Mouse (Mus musculus) frontal cortex, adult 2 months (tissue): ENCODE measurements at regions not wholly inside any gene's neighbourhood (a gene's known extent, or its start where the extent isn't known, plus 50 kb on each side); places are given as distances from the start of the nearest gene placed in this dataset.
A peak's percentile ranks its signal among the peaks of the same experiment; 100 is the strongest.

Experiments
- DNase-seq, 2 experiments: peaks; one replicate each; pipeline ENCODE4 v3.0.0; 2022; ENCODE audit warnings: low spot score in 1 of 2; ENCODE audit errors: extremely low spot score in 1 of 2

DNA sequence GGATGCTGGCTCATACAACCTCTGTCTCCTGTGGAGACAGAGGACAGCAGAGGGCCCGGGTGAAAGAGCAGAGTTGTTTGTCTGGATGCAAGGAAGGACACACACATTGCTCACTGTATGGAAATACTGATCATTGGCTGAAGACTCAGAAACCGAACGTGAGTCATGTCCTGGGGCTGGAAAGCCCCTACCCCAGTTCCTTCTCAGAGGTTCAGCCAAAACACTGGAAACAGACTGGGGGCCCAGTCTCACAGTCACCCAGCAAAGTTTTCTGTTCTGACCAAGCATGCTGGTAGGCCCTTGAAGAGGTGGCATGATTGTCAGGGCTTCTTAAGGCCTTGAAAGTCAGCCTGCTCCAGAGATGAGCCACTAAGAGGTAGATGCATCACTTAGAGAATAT is 360.8 kb upstream of the 3110018I06Rik start:
- DNase-seq: no peak

DNA sequence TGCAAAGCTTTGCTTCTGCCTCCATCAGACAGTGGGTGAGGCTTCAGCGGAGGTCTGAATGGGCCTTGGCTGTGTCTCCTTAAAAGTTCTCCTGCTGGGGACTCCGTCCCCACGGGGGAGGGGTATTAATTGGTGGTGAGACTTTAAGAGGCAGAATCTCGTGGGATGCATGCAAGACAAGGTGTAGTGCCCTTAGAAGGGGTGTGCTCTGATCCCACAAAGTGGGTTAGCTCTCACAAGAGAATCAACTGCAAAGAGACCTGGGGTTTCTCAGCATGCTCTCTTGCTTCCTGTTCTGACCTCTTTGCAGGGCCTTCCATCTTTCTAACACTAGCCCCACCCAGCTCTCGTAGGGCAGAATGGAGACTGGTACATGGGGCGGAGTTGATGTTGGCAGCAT is 359.2 kb upstream of the 3110018I06Rik start:
- no peak for DNase-seq

GRCm38 (mm10) chr12:107131351-107131750 is 357.1 kb upstream of the 3110018I06Rik start:
- no peak for DNase-seq

DNA sequence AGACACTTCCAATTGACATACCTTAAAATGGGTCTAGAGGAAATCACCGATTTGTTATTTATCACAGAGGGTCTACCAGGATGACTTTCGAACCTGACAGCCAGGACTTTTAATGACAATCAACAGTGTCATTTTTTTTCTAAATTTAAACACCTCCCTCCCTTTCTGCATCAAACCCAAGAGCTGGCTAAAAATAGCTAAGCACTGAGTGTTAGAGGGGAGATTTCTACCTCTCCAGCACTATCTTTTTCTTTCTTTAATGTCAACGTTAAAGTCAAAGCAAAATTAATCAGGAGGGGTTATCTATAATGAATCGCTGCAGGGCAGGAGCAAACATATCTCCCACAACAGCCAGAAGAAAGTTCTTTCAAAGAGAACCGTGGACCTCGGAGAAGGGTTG is 356.6 kb upstream of the 3110018I06Rik start:
- no peak for DNase-seq

DNA sequence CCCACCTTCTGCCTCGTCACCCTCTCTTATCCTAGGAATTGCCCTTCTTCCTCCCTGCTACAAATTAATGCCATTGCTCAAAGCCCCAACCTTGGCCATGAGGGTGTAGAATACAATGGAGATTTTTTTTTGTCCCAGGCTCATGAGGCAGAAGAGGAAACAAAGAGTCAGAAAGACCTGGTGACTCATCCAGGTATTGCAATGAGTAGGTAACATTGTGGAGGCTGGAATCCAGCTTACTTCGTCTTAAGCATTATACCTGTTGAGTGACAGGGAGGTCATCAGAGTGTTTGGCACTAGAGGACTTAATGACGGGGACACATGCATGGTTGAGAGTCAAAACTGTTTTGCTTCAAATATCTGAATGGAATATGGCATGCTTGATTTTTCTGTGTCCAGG is 355.9 kb upstream of the 3110018I06Rik start:
- DNase-seq: no peak

- DNase-seq: no peak
Observed at GRCm38 (mm10) chr12:107134353-107134752, 354.1 kb upstream of the 3110018I06Rik start.

- no peak for DNase-seq
Observed at GRCm38 (mm10) chr12:107138677-107139400, 349.6 kb upstream of the 3110018I06Rik start.

DNA sequence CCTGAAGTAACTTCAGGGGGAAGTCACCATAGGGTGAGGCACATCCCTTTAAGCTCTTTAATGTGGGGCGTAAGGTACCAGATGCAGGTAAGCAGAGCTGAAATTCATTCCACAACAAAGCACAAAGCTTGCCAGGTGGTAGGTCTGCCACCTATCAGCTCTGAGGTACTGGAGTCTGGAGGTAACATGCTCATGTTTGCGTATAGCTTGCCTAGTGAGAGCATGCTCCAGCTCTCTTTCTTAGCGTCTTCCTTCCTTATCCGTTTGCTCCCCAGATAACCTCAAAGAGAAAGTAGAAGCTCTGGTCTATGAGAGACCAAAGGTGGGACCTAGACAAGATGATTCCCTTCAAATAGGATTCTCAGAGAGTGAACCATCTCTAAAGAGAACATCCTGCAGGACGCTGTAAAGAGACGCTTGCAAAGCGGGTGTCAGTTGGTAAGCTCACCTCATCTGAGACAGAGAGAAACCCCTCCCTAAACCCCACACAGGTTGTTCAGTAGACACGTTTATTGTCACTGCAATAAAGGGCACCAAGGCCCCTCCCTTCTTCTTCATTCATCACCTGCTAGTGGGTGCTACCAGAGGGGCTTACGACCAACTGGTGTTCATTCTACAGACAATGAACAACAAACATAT is 347.4 kb upstream of the 3110018I06Rik start:
- DNase-seq: no peak

DNA sequence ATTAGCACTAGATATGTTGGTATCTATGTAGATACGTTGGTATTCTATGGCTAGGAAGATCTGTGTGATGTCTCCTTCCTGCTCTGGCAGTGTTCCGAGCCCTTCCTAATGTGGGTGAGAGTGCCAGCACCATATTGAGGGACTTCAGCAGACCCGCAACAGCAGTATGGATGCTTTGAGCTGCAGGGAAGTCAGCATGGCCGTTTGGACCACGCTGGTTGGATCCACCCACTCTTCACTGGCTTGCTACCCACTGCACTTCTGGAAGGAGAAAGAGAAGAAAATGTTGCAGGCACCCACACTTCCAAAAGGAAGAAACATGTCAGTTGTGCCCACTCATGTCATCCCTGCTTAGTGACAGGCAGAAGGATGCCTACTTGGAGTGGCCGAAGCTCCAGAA is 346.2 kb upstream of the 3110018I06Rik start:
- peak; percentile 70 to 78 for DNase-seq

DNA sequence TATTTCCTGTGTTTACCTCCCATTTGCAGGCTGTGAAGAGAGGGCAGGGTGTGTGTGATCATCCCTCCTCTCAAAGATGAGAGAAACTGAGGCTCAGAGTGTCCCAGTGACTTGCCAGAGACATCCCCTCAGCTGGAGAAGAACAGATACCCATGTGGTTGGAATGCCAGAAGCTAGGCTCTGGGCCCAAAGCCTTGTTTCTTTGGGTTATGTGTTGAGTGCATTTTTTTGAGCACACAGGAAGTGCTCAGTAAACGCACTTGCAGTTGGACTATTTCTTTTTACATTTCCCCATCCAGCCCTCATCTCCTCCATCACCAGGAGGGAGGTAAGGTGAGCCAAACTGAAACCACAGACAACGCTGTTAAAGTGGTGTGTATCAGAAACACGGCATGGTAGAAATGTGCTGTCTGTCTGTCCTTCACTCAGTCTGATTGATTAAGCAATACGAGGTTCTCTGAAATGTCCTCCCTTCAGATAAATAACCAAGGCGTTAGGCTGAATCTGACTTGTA is 341.8 kb upstream of the 3110018I06Rik start:
- DNase-seq: no peak

DNA sequence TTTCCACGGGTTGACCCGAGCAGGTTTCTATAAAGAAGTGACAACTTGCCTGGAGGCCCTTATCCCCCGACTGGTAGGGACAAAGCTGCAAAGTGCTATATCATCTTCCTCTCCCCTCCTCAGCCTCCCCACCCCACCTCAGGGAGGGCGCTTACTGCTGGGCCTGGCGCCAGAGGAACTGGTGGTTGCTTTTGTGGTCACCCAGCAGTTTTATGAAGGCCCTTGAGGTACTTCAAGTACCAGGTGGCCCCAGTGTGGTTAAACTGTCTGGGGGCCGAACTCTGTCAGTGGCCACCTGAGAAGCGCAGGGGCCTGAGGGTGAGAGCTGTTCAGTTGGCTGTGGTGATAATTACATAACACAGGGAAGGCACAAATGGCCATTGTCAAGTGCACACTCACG is 340.0 kb upstream of the 3110018I06Rik start:
- DNase-seq: no peak

GRCm38 (mm10) chr12:107151089-107151488 is 337.3 kb upstream of the 3110018I06Rik start:
- no peak for DNase-seq

- DNase-seq: no peak
Observed at GRCm38 (mm10) chr12:107154668-107155067, 333.8 kb upstream of the 3110018I06Rik start.

DNA sequence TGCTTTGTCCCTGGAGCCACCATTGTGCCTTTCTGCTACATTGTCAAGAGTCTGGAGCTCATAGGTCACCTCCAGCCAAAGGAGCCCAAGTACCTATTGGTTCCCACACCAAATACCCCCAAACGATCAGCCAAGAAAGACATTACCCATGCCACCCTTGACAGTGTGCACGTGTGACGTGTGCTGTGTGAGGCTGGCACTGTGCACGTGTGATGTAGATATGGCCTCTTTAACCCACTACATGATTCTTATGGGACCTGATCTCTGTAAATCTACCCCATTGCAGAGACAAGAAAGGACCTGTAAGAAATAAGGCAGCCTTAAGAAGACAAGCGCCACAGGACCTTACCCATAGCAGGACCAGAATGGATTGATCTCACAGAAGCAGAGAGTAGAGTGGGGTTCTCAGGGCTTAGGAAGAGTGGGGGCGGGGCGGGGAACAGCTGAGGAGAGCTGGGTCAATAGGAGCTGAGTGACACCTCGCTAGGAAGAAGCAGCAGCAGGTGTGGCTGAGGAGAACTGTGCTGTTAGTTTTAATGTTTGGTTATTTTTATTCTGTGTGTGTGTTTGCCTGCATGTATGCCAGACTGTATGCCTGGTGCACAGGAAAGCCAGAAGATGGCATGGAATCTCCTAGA is 331.5 kb upstream of the 3110018I06Rik start:
- DNase-seq: no peak

GRCm38 (mm10) chr12:107159126-107159525 is 329.3 kb upstream of the 3110018I06Rik start:
- no peak for DNase-seq

GRCm38 (mm10) chr12:107160137-107160536 is 328.3 kb upstream of the 3110018I06Rik start:
- DNase-seq: no peak

GRCm38 (mm10) chr12:107160628-107161027 is 327.8 kb upstream of the 3110018I06Rik start:
- no peak for DNase-seq

DNA sequence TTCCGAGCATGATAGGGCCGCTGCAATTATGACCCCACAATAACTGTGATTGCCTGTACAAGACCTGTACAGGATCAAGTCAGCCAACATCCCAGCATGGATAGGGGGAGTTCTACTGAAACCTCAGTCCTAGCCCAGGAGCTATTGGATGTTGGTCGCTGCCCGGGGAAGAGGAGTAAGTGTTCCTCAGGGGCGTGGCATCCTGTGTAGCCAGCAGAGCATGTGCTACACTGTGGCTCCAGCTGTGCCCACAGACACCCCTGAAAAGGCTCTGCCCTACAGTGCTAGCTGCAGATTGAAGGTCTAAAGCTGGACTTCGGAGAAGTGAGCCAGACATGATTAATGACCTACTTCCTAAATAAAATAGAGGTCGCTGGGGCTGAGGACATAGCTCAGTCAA is 317.5 kb upstream of the 3110018I06Rik start:
- DNase-seq: no peak

GRCm38 (mm10) chr12:107171676-107172075 is 316.8 kb upstream of the 3110018I06Rik start:
- DNase-seq: no peak

GRCm38 (mm10) chr12:107178676-107179075 is 309.8 kb upstream of the 3110018I06Rik start:
- no peak for DNase-seq

- no peak for DNase-seq
Observed at GRCm38 (mm10) chr12:107180501-107180900, 307.9 kb upstream of the 3110018I06Rik start.

GRCm38 (mm10) chr12:107181291-107181690 is 307.1 kb upstream of the 3110018I06Rik start:
- DNase-seq: no peak
